Mouse (Mus musculus) bone marrow macrophage, adult 2 months (primary cell): ENCODE measurements around the gene Rab30.

ENCODE experiments used
- CTCF ChIP-seq: IDR thresholded peaks from 2 replicates; pipeline ENCODE4 v1.5.1; 2012; ENCODE audit warnings: low read depth, mild to moderate bottlenecking, low read length, moderate library complexity
- POLR2A ChIP-seq: IDR thresholded peaks from 2 replicates; pipeline ENCODE4 v1.6.1; 2012; ENCODE audit warnings: mild to moderate bottlenecking, low read depth, low read length, borderline replicate concordance

- TF ChIP-seq CTCF = no peak
- TF ChIP-seq POLR2A = no peak
Observed at GRCm38 (mm10) chr7:92783166-92783806, 41.9 kb downstream of the Rab30 start.
